Mouse (Mus musculus) thymus, postnatal 10 days (tissue): ENCODE data around the gene Fmo4.
"Not testable (repeated sequence)": the region's sequence is repeated elsewhere in the genome, so short reads cannot be mapped to it uniquely, and the experiment has no call there.

Source experiments
- DNase-seq, 2 experiments: peaks; one replicate each; pipeline ENCODE4 v3.0.0; 2021; ENCODE audit warnings: low spot score in 2 of 2

The Fmo4 gene

DNA sequence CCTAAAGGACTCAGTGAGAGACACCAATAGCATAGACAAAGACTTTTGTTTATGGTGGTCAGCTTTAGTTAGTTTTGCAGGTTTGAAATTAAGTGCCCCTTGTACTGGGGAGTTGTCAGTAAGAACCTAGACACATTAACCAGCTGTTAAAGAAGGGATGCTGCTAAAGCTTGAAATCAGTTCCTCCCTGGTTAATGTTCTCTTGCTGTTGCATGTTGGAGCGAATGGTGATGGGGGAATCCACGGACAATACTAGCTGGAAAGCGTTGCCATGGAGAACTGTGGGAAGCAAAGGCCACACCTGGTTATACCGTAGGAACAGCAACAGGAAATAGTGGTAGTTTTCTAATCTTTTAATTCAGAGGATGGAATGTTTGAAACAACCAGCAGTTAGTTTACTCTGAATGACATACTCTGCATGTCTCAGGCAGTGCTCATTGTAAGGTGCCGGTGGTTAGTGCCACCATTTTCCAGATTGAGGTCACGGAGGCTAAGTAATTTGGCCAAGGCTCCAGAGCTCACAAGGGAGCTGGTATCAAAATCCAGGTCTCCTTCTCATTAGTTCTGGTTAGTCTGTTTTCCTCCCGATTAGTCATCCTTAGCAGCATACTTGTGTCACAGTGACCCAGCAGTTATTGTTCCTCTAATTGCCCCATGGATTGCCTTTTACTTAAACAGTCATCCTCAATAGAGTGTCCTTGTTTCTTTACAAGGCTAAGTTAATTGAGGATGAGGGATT, 21.3 kb downstream of the Fmo4 start:
- no peak for DNase-seq

DNA sequence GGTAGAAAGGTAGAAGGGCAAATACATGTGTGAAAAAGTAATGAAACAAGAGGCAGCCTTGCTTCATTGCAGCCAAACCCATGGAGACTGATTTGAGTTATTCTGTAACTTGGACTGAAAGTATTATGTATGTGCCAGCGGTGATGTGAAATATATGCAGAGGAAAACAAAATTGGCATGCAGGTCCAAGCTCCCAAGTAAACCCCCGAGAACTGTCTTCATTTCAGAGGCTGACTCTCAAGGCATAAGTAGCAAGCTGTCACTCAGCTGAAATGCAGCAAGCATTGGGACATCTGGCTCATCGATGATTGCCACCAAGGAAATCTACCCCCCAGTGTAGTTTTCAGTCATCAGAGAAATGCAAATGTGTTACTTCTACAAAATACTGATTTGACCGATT, 28.6 kb downstream of the Fmo4 start:
- no peak for DNase-seq

DNA sequence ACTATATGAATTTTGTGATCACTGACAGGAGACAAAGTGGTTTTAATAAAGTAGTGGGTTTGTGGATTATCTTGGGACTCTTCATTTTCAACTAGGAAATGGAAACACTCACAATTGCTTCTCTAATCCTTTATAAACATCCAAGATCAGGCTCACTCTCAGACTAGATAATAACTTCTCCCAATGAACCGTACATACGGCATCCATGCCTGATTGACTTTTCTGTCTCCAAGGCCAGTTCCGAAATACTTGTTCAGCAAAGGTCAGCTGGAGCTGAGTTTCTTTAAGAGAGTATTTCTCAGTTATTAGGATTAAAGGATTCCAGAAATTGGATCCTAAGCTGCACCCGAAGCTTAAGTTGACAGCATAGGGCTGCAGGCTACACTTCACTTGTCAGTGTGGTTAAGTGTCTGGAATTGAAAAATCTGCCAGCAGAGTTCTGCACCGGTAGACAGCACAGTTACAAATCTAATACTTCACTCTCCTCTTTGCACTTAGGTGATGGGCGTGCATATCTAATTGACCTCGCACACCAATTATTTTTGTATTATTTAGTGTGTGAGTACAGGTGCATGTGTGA, 30.0 kb downstream of the Fmo4 start:
- no peak for DNase-seq

DNA sequence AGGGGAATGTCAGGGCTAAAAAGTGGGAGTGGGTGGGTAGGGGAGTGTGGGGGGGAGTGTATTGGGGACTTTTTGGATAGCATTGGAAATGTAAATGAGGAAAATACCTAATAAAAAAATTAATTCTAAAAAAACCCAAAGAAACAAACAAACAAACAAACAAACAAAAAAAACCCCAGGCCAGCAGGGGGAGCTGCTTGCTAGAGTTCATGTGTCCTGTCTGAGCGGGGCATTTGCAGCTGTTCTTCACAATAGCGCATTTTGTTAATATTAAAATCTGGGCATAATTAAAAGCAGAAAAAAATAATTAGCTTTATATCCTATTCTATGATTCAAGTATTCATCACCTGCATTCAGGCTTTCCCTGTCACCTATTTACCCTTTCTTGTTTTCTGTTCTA, 32.7 kb downstream of the Fmo4 start:
- DNase-seq: not testable (repeated sequence)

DNA sequence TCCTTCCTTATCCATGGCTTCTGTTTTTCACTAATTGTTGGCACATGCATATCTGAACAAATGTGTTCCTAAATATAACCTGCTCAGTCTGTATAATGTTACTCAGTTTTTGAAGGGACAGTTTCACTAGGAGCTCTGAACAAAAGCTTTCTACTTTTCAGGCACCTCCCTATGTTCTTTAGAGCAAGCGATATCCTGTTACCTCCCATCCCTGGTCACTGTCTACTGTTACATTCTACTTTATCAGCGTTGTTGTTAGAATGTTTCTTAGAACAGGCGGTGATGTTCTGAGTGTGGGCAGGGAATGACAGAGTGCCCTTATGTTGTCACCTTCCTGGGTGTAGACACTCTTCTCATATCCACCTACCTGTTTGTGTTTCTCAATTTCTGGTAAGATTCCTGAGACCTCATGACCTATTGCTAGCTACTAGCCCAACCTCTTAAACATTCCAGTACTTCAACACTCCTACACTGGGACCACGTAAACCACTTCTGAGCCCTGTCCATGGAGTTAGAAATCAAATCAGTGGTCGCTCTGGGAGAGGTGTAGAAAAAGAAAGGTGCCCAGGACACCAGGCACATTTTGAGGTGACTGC, 35.7 kb downstream of the Fmo4 start:
- no peak for DNase-seq

DNA sequence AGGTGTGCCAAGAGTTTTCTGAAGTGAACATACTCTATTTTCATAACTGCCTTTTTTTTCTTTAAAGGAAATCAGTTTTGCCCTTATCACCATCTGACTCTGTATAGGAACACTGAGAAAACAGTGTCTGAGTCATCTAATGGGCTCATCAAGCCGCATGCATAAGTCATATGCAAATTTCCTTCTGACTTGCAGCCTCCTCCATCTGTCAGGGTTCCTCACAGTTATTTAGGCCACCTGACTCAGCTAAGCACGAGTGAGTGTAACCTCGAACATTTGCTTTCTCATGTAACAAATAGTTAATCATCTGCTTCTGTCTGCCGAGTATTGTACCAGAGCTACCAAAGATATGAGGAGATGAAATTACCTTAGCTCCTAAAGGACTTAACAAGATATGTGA, 40.1 kb downstream of the Fmo4 start:
- DNase-seq: no peak

DNA sequence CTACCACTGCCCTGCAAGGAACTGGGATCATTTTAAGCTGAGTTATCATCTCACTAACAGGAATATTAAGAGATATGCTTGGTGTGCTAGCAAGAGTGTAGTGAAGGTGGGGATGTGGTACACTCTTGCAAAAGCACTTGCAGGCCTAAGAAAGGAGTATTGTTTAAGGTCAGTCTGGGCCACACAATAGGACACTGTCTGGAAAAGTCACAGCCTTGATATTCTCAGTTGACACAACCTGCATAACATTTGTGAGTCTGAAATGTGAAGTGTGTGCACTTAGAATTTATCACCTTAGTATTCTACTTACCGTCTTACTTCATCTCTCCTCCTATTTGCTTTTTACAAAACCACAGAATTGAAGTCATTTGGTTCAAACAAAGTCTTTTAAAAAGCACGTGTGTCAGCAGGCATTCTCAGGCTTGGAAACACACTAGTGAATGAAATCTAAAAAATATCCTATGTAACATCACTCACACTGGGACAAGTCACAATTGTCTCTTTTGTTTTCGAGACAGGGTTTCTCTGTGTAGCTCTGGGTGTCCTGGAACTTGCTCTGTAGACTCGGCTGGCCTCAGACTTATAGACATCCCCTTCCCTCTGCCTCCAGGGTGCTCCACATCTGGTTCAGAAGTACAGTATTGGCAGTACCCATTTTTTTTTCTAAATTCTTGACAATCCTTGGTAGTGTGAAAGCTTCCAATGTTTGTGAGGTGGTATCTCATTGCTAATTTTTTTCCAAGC, 42.0 kb downstream of the Fmo4 start:
- DNase-seq: no peak

DNA sequence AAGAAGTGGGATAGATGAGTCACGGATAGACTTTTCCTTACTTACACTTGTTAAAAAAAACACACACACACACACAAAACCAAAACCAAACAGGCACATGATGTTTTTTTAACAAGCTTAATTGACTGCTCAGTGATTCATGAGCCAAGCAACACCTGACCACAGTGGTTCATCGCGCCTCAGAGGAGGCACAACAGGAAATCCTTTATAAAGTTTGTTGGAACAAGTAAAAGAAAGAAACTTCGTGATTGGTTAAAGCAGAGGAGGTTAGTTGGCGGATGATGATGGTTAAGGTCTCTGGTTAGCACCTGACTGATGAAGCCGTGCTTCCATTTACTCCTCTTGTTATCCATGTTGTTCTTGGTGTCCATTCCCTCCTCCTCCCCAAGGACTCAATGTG, 61.8 kb downstream of the Fmo4 start:
- no peak for DNase-seq

DNA sequence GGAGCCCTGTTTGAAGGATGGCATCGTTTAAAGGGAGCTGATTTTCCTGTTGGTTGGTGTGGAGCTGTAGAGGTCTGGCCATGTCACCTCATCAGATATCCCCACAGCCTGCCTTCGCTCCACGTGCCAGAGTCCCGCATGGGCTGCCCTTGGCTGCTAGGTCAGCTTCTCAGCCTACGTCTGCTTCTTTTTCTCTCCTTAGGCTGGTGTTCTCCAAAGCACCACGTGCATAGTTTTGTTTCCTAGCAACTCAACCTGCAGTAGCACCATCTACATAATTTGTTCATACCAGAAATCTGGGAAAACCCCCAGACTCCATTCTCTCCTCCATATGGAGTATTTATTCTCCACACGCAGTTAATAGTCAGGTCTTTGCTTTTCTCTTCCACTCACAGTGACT, 64.2 kb downstream of the Fmo4 start:
- DNase-seq: no peak

DNA sequence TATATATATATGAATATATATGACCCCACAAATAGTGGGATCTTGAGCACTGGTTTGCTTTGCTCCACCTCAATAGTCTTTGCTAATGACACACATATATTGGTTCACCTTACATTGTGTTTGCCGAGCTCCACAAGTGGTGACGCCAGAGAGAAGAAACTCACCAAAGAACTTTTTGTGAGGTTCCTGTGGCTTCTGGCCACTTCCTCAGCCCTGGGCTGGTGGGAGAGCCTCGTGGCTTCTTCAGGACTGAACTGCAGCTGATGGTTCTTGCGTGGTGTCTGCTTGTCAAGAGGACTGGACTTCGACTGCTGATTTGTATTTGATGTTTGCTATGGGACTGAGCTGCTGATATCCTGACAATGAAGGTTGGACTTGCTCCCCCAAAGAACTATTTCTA, 65.0 kb downstream of the Fmo4 start:
- DNase-seq: no peak
